Mouse (Mus musculus) stomach, postnatal 0 days (tissue): ENCODE measurements at regions not wholly inside any gene's neighbourhood (a gene's known extent, or its start where the extent isn't known, plus 50 kb on each side); places are given as distances from the start of the nearest gene placed in this dataset.
"Not testable (repeated sequence)": the region's sequence is repeated elsewhere in the genome, so short reads cannot be mapped to it uniquely, and the experiment has no call there.

ENCODE experiments used
- ATAC-seq: fragments of 200-750 bp; cut with Nextera tagmentation; 2 replicates; pipeline ENCODE4 v1.8.0; 2017; ENCODE audit not compliant: low FRiP score, low TSS enrichment
- DNase-seq: peaks from one replicate; pipeline ENCODE4 v3.0.0-alpha.2; 2016; ENCODE audit warnings: low spot score
- H3K27ac ChIP-seq: fragments of 300-500 bp; sonication (generic); replicated peaks from 2 replicates; pipeline ENCODE4 v1.5.1; 2014; ENCODE audit warnings: mild to moderate bottlenecking, control low read depth
- H3K27me3 ChIP-seq: fragments of 300-500 bp; sonication (generic); 2 replicates; pipeline ENCODE4 v1.6.1; 2014; ENCODE audit warnings: low read length; ENCODE audit not compliant: control insufficient read depth, insufficient read depth
- H3K36me3 ChIP-seq: fragments of 300-500 bp; sonication (generic); 2 replicates; pipeline ENCODE4 v1.6.1; 2014; ENCODE audit warnings: low read length, mixed read lengths; ENCODE audit not compliant: control insufficient read depth, insufficient read depth
- H3K4me1 ChIP-seq: fragments of 300-500 bp; sonication (generic); replicated peaks from 2 replicates; pipeline ENCODE4 v1.6.1; 2014; ENCODE audit warnings: antibody characterized with exemption; ENCODE audit not compliant: control insufficient read depth, insufficient read depth
- H3K4me2 ChIP-seq: fragments of 300-500 bp; sonication (generic); replicated peaks from 2 replicates; pipeline ENCODE4 v1.6.1; 2014; ENCODE audit warnings: low read depth, mild to moderate bottlenecking, control low read depth, moderate library complexity
- H3K4me3 ChIP-seq: fragments of 300-500 bp; sonication (generic); 2 replicates; pipeline ENCODE4 v1.5.1; 2014; ENCODE audit warnings: low read depth, low read length, control low read depth
- H3K9ac ChIP-seq: fragments of 300-500 bp; sonication (generic); 2 replicates; pipeline ENCODE4 v1.6.1; 2014; ENCODE audit warnings: mild to moderate bottlenecking, low read length, control low read depth, mixed read lengths
- H3K9me3 ChIP-seq: fragments of 300-500 bp; sonication (generic); 2 replicates; pipeline ENCODE4 v1.6.1; 2016; ENCODE audit warnings: low read length; ENCODE audit not compliant: control insufficient read depth
- CTCF ChIP-seq: IDR thresholded peaks from 2 replicates; pipeline ENCODE4 v1.5.1; 2016; ENCODE audit warnings: antibody characterized with exemption, low read depth, mild to moderate bottlenecking, moderate library complexity
- EP300 ChIP-seq: optimal IDR thresholded peaks from 2 replicates; pipeline ENCODE3; 2016; ENCODE audit warnings: antibody characterized with exemption
- WGBS: fragments of 180-500 bp; shearing (Covaris S2); extraction: QIAGEN DNeasy Blood & Tissue Kit; methylation state at CpG from one replicate; pipeline ENCODE4 v1.1.7; 2014; 5-methylcytosine and 5-hydroxymethylcytosine counted together

DNA sequence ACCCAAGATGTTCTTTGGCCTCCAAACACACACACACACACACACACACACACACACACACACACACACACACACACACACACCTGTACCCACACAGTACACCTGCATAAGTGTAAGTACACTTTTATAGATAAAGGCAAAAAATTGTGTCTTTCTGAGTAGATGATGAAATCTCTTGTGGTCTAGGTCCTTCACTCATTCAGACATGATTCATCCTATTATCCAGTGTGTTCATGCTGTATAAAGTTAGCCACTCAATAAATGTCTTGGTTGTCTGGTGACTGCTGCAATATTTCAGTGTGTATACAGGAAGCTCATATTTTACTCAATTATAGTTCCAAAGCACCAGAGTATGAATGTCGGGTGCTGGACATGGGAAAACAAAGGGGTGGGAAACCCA, 131.5 kb upstream of the Gm21897 start:
- Histone ChIP-seq H3K36me3 (no peaks in the 10 kb centered on the region), H3K4me1 (no peaks in the 10 kb centered on the region), H3K4me3 (no peak overlapping the region), H3K4me2 (no peak overlapping the region), H3K9ac (no peak overlapping the region), H3K27ac (no peak overlapping the region), H3K9me3 (no peaks in the 10 kb centered on the region), H3K27me3 (no peaks in the 10 kb centered on the region)
- 71% methylated on average over 1 of the region's 1 CpGs for WGBS
- ATAC-seq = no peak
- no peak for DNase-seq
- no peak for TF ChIP-seq EP300
- TF ChIP-seq CTCF = no peak

GRCm38 (mm10) chr16:15194926-15195711, 122.1 kb upstream of the Gm21897 start:
- 27% methylated on average over 6 of the region's 6 CpGs for WGBS
- H3K4me3 ChIP-seq = no peak overlapping the region
- H3K36me3 ChIP-seq = no peaks in the 10 kb centered on the region
- no peaks in the 10 kb centered on the region for H3K27me3 ChIP-seq
- no peak overlapping the region for H3K4me2 ChIP-seq
- no peak for DNase-seq
- H3K4me1 ChIP-seq = no peaks in the 10 kb centered on the region; the same call in 1 of the 2 replicates
- ATAC-seq = no peak
- 0 out of 2 replicates have a peak overlapping the region, but pooled peaks have one; percentile 13 for H3K27ac ChIP-seq
- TF ChIP-seq EP300 (no peak), CTCF (peak; percentile 21)
- H3K9me3 ChIP-seq = no peaks in the 10 kb centered on the region
- no peak overlapping the region for H3K9ac ChIP-seq

GRCm38 (mm10) chr16:15195931-15196330, 121.3 kb upstream of the Gm21897 start:
- DNase-seq, H3K9me3 ChIP-seq, H3K4me1 ChIP-seq, H3K27ac ChIP-seq, H3K4me2 ChIP-seq, H3K9ac ChIP-seq, ATAC-seq, H3K36me3 ChIP-seq, H3K4me3 ChIP-seq, H3K27me3 ChIP-seq: not testable (repeated sequence)
- 91% methylated on average over 5 of the region's 12 CpGs for WGBS

GRCm38 (mm10) chr16:15196855-15197254, 120.4 kb upstream of the Gm21897 start:
- Histone ChIP-seq H3K36me3 (no peaks in the 10 kb centered on the region), H3K4me2 (no peak overlapping the region), H3K9ac (no peak overlapping the region), H3K27me3 (no peaks in the 10 kb centered on the region), H3K27ac (no peak overlapping the region), H3K4me1 (no peaks in the 10 kb centered on the region; the same call in 1 of the 2 replicates), H3K4me3 (no peak overlapping the region), H3K9me3 (no peaks in the 10 kb centered on the region)
- TF ChIP-seq EP300 (no peak), CTCF (no peak)
- ATAC-seq (no peak), DNase-seq (no peak)

DNA sequence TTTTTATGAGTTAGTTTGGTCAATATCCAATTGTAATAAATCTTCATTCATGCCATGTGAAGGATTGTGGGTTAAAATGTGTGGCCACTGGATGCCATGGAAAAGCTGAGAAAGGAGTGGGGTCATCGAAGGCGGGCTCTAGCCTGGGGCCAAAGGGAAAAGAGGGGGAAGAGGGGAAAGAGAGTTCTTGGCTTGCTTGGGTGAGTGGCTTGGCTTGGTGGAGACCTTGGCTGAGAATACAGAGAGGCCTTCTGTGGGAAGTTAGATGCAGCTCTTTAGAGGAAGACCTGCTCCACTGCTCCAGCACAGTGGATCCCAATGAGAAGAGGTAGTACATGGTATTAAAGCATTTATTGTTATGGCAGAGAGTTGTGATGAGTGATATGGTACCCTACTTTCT, 101.3 kb upstream of the Gm21897 start:
- ATAC-seq = no peak
- no peak for TF ChIP-seq EP300
- TF ChIP-seq CTCF = no peak
- H3K27ac ChIP-seq = no peak overlapping the region

DNA sequence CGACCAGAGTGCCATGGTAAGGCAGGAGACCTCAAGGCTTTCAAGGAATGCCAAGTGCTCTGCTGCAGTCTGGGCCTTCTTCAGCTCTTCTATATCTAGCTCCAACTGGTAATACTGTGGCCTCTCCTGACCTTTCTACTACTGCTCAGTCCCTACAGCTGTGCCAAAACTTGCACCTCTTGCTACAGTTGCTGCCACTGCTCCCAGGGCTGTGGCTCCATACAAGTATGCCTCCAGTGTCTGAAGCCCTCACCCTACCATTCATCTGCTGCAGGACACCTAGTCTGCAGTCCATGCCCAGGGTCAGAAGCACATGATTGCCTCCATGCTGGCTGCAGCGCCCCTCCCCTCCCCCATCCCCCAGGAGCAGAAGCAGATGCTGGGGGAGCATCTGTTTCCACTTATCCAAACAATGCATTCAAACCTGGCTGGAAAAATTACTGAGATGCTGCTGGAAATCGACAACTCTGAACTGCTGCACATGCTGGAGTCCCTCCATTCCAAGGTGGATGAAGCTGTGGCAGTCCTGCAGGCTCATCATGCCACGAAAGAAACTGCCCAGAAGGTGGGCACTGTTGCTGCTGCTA, 96.2 kb upstream of the Gm21897 start:
- H3K27ac ChIP-seq = no peak overlapping the region
- H3K9ac ChIP-seq = no peak overlapping the region
- DNase-seq (no peak), ATAC-seq (no peak)
- 68% methylated on average over 4 of the region's 4 CpGs for WGBS
- no peaks in the 10 kb centered on the region for H3K4me1 ChIP-seq
- no peak overlapping the region for H3K4me3 ChIP-seq
- H3K9me3 ChIP-seq = no peaks in the 10 kb centered on the region
- no peaks in the 10 kb centered on the region for H3K36me3 ChIP-seq
- H3K4me2 ChIP-seq = no peak overlapping the region
- no peaks in the 10 kb centered on the region for H3K27me3 ChIP-seq
- no peak for TF ChIP-seq EP300
- no peak for TF ChIP-seq CTCF

More for the DNA sequence above, 101.3 kb upstream of the Gm21897 start:
- Histone ChIP-seq H3K4me3 (no peak overlapping the region), H3K9ac (no peak overlapping the region), H3K4me1 (no peaks in the 10 kb centered on the region), H3K4me2 (no peak overlapping the region), H3K9me3 (no peaks in the 10 kb centered on the region), H3K36me3 (no peaks in the 10 kb centered on the region), H3K27me3 (no peaks in the 10 kb centered on the region)
- no peak for DNase-seq
- WGBS = 88% methylated on average over 2 of the region's 2 CpGs
